Comparison of ENCODE assay signal across 23 mouse cellular contexts in the genomic region with DNA sequence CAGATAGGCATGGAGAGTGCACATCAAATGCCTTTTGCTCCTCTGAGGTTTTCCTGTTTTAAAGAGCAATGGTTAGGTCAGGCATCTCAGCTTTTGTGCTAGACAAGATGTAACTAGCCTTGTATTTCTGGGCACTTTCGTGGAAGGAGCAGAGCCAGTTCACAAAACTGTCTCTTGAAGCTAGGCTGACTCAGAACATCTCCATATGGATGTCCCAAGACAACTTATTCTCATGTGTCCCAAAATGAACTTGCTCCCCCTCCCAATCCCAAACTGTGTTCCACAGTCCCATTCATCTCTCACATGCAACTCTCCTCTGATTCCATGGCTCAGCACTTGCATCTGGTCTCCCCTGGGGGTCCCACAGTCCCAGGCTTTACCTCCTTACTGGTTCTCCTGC.
A peak's percentile ranks its signal among the peaks of the same experiment; 100 is the strongest.
DNase-seq lines count a peak whose midpoint lies in the region; ATAC-seq and TF ChIP-seq lines count a peak whose summit lies in the region.
"Had no signal": no experiment of that assay in that cellular context is flagged by ENCODE, and none has a peak within 500 bp of the region (broad histone marks: within the 10 kb centered on the region; RNA-seq: fewer than 3 reads in every experiment).

No protein-coding gene starts in this region.

- no peak overlapping the region for H3K4me2 ChIP-seq in forebrain, postnatal 0 days (ENCODE audit: low read depth)
- no peak overlapping the region for H3K4me2 ChIP-seq in forebrain, embryonic 16.5 days (ENCODE audit: low read length)
- H3K4me2 ChIP-seq in midbrain, embryonic 14.5 days (ENCODE audit: low read length): no peak overlapping the region
- H3K4me2 ChIP-seq: embryonic facial prominence, embryonic 15.5 days; heart, embryonic 15.5 days; hindbrain, embryonic 13.5 days had no signal

- no peak overlapping the region for H3K27ac ChIP-seq in forebrain, postnatal 0 days (ENCODE audit: low read depth, low read length)
- H3K27ac ChIP-seq in forebrain, embryonic 16.5 days (ENCODE audit: low read length): no peak overlapping the region
- no peak overlapping the region for H3K27ac ChIP-seq in midbrain, embryonic 14.5 days (replicated peaks; ENCODE audit: low read depth, low read length)
- H3K27ac ChIP-seq: embryonic facial prominence, embryonic 15.5 days; forebrain, embryonic 10.5 days; gastrocnemius, adult 2 months; heart, embryonic 10.5 days; heart, embryonic 15.5 days; hindbrain, embryonic 13.5 days; hindbrain, postnatal 0 days had no signal

- no peaks in the 10 kb centered on the region for H3K4me1 ChIP-seq in forebrain, postnatal 0 days (ENCODE audit: insufficient read depth)
- H3K4me1 ChIP-seq in forebrain, embryonic 16.5 days (replicated peaks; ENCODE audit: control insufficient read depth, insufficient read depth, low read length): no peaks in the 10 kb centered on the region
- no peaks in the 10 kb centered on the region for H3K4me1 ChIP-seq in midbrain, embryonic 14.5 days (ENCODE audit: control insufficient read depth, insufficient read depth, low read length)
- H3K4me1 ChIP-seq: embryonic facial prominence, embryonic 15.5 days; hindbrain, embryonic 13.5 days had no signal

- 88% methylated on average over 1 of the region's 1 CpGs for WGBS in forebrain, postnatal 0 days
- whole genome bisulfite sequencing in forebrain, embryonic 16.5 days: 76% methylated on average over 1 of the region's 1 CpGs
- 74% methylated on average over 1 of the region's 1 CpGs for WGBS in midbrain, embryonic 14.5 days

- intact Hi-C loops in left cerebral cortex, postnatal 36 days (cut with DNase I): no loop called here
- intact Hi-C loops in left cerebral cortex, postnatal 4 days (cut with DNase I): no loop called here

- no peak overlapping the region for H3K9ac ChIP-seq in forebrain, postnatal 0 days
- no peak overlapping the region for H3K9ac ChIP-seq in forebrain, embryonic 16.5 days (replicated peaks; ENCODE audit: low read depth, low read length)
- no peak overlapping the region for H3K9ac ChIP-seq in midbrain, embryonic 14.5 days (replicated peaks; ENCODE audit: low read length)
- H3K9ac ChIP-seq: embryonic facial prominence, embryonic 15.5 days; heart, embryonic 15.5 days; hindbrain, embryonic 13.5 days had no signal

- ATAC-seq in forebrain, postnatal 0 days: peak; percentile 51
- no peak for ATAC-seq in forebrain, embryonic 16.5 days
- ATAC-seq in midbrain, embryonic 14.5 days (ENCODE audit: low FRiP score, low TSS enrichment): no peak
- no peak for ATAC-seq in inflammation-experienced regulatory T-cells, adult 6 months
- ATAC-seq: forebrain, embryonic 14.5 days; hindbrain, postnatal 0 days had no signal

- TF ChIP-seq CTCF in forebrain, postnatal 0 days (IDR thresholded peaks at IDR 0.05; ENCODE audit: low read depth): no peak

- H3K4me3 ChIP-seq in forebrain, postnatal 0 days (ENCODE audit: low read depth, low read length): no peak overlapping the region
- no peak overlapping the region for H3K4me3 ChIP-seq in forebrain, embryonic 16.5 days (replicated peaks; ENCODE audit: low read length)
- no peak overlapping the region for H3K4me3 ChIP-seq in midbrain, embryonic 14.5 days (replicated peaks; ENCODE audit: low read depth, low read length)
- H3K4me3 ChIP-seq: embryonic facial prominence, embryonic 15.5 days; erythroblast, embryonic 14.5 days; forebrain, embryonic 10.5 days; gastrocnemius, adult 2 months; heart, embryonic 10.5 days; heart, embryonic 15.5 days; hindbrain, embryonic 13.5 days had no signal

- no peaks in the 10 kb centered on the region for H3K36me3 ChIP-seq in forebrain, postnatal 0 days (ENCODE audit: insufficient read depth)
- H3K36me3 ChIP-seq in forebrain, embryonic 16.5 days (ENCODE audit: control insufficient read depth, insufficient read depth): no peaks in the 10 kb centered on the region
- no peaks in the 10 kb centered on the region for H3K36me3 ChIP-seq in midbrain, embryonic 14.5 days (ENCODE audit: control insufficient read depth, insufficient read depth, low read length)
- H3K36me3 ChIP-seq: embryonic facial prominence, embryonic 15.5 days; forebrain, embryonic 10.5 days; heart, embryonic 10.5 days; heart, embryonic 15.5 days; hindbrain, embryonic 13.5 days had no signal

- H3K27me3 ChIP-seq in forebrain, postnatal 0 days (ENCODE audit: insufficient read depth, low read length): no peaks in the 10 kb centered on the region
- H3K27me3 ChIP-seq in forebrain, embryonic 16.5 days (replicated peaks; ENCODE audit: control insufficient read depth, insufficient read depth, low read length): no peaks in the 10 kb centered on the region
- H3K27me3 ChIP-seq in midbrain, embryonic 14.5 days (ENCODE audit: control insufficient read depth, insufficient read depth, low read length): no peaks in the 10 kb centered on the region
- H3K27me3 ChIP-seq: embryonic facial prominence, embryonic 15.5 days; heart, embryonic 15.5 days; hindbrain, embryonic 13.5 days had no signal

- H3K9me3 ChIP-seq in forebrain, postnatal 0 days (ENCODE audit: low read length): no peaks in the 10 kb centered on the region
- no peaks in the 10 kb centered on the region for H3K9me3 ChIP-seq in forebrain, embryonic 16.5 days (ENCODE audit: control insufficient read depth, low read length)
- H3K9me3 ChIP-seq in midbrain, embryonic 14.5 days (ENCODE audit: control insufficient read depth, low read length): no peaks in the 10 kb centered on the region
- H3K9me3 ChIP-seq: embryonic facial prominence, embryonic 15.5 days; forebrain, embryonic 10.5 days; heart, embryonic 10.5 days; heart, embryonic 15.5 days; hindbrain, embryonic 13.5 days had no signal

- DNase-seq in forebrain, postnatal 0 days: peak; percentile 37
- peak; percentile 11 to 12 for DNase-seq in left cerebral cortex, postnatal 36 days (ENCODE audit: low spot score in 2 of 2)
- no peak for DNase-seq in left cerebral cortex, postnatal 4 days
- peak; percentile 12 for DNase-seq in brain, embryonic 18.5 days (ENCODE audit: low read depth, low spot score)
- no peak for DNase-seq in midbrain, embryonic 14.5 days
- DNase-seq: adrenal gland, postnatal 10 days; cerebellum, adult 8-10 months; cerebellum, postnatal 14 days; embryo, embryonic 11 days; gastrocnemius, adult 2 months; gastrocnemius, postnatal 25 days; heart, adult 18-20 months; heart, postnatal 14 days had no signal

Comparison
In these comparisons a context has a peak if more than half of its experiments do, and no peak if none do; other contexts are left out.
1. DNase-seq: peak in forebrain, postnatal 0 days (single experiment), left cerebral cortex, postnatal 36 days (2 of 2) and brain, embryonic 18.5 days (single experiment); none in left cerebral cortex, postnatal 4 days (single experiment) and midbrain, embryonic 14.5 days (single experiment).